Mouse (Mus musculus) cerebellum, postnatal 25 days (tissue): Measurements from ENCODE around the gene Aamp.
"Not testable (repeated sequence)": the region's sequence is repeated elsewhere in the genome, so short reads cannot be mapped to it uniquely, and the experiment has no call there.

Experiments
- DNase-seq, 2 experiments: peaks; one replicate each; pipeline ENCODE4 v3.0.0; 2021; ENCODE audit warnings: mixed read lengths in 2 of 2

The Aamp gene

GRCm38 (mm10) chr1:74284543-74285160 is at the start of gene Aamp, which contains the start of gene Pnkd:
Gene Aamp (minus strand): TSS chr1:74284738.
Gene Pnkd (plus strand): TSS chr1:74284930.
- DNase-seq, result peak; percentile 99

GRCm38 (mm10) chr1:74332930-74333329 is 48.4 kb upstream of the Aamp start:
- DNase-seq, result peak in 1 of 2 experiments; percentile 53

GRCm38 (mm10) chr1:74332241-74332763 is 47.8 kb upstream of the Aamp start:
- DNase-seq, result peak; percentile 97

- no peak for DNase-seq
These were observed 46.6 kb upstream of the Aamp start for GRCm38 (mm10) chr1:74331046-74331681.

- DNase-seq, result no peak
These were observed 45.4 kb upstream of the Aamp start for GRCm38 (mm10) chr1:74329899-74330431.

- not testable (repeated sequence) for DNase-seq
These were observed 42.4 kb upstream of the Aamp start for GRCm38 (mm10) chr1:74326916-74327315.

GRCm38 (mm10) chr1:74321396-74321795 is 36.9 kb upstream of the Aamp start:
- no peak for DNase-seq

GRCm38 (mm10) chr1:74318711-74319110 is 34.2 kb upstream of the Aamp start:
- no peak for DNase-seq

GRCm38 (mm10) chr1:74316114-74316827 is 31.7 kb upstream of the Aamp start:
- DNase-seq, result no peak

GRCm38 (mm10) chr1:74314796-74315195 is 30.3 kb upstream of the Aamp start:
- no peak for DNase-seq

- peak in 1 of 2 experiments; percentile 77 for DNase-seq
These were observed 28.6 kb upstream of the Aamp start for GRCm38 (mm10) chr1:74313049-74313692.

- DNase-seq, result no peak
These were observed 25.2 kb upstream of the Aamp start for GRCm38 (mm10) chr1:74309767-74310166.

- no peak for DNase-seq
These were observed 23.7 kb upstream of the Aamp start for GRCm38 (mm10) chr1:74308001-74308964.

GRCm38 (mm10) chr1:74307146-74307545 is 22.6 kb upstream of the Aamp start:
- DNase-seq, result no peak

- no peak for DNase-seq
These were observed 21.0 kb upstream of the Aamp start, which contains the start of gene Tmbim1 for GRCm38 (mm10) chr1:74305522-74305921. Gene Tmbim1 (minus strand): TSS chr1:74305622.

- no peak for DNase-seq
These were observed 20.4 kb upstream of the Aamp start for GRCm38 (mm10) chr1:74304946-74305345.

GRCm38 (mm10) chr1:74304339-74304790 is 19.8 kb upstream of the Aamp start:
- DNase-seq, result no peak

- peak; percentile 64 to 74 for DNase-seq
These were observed 19.2 kb upstream of the Aamp start for GRCm38 (mm10) chr1:74303509-74304338.

- no peak for DNase-seq
These were observed 18.3 kb upstream of the Aamp start for GRCm38 (mm10) chr1:74302835-74303234.

- DNase-seq, result no peak
These were observed 17.7 kb upstream of the Aamp start for GRCm38 (mm10) chr1:74302229-74302628.
